Mouse (Mus musculus): ENCODE results near the gene Rimbp2. TPM values are rescaled to one million over a fixed set of nuclear protein-coding genes. Genes with fewer than 3 reads are reported as not detected.
A peak's percentile ranks its signal among the peaks of the same experiment; 100 is the strongest.

Rimbp2 gene
- 0.67 and 0.84 TPM in 2 replicates for polyA plus RNA-seq (2015; fragmentation: Nextera tagmentation; extraction: Ambion mirVana)

- Histone ChIP-seq H3K27me3 (replicated peaks; ENCODE audit: control insufficient read depth, insufficient read depth, low read length) (peaks cover 11% of the 10 kb centered on the region; the same call in 1 of the 2 replicates), H3K4me2 (ENCODE audit: low read depth, low read length) (peak within 1 kb of the TSS; percentile 47), H3K36me3 (ENCODE audit: control insufficient read depth, insufficient read depth, low read length) (no peaks in the 10 kb centered on the region), H3K27ac (ENCODE audit: low read length) (no peak within 1 kb of the TSS), H3K9me3 (ENCODE audit: control insufficient read depth, low read length) (no peaks in the 10 kb centered on the region), H3K9ac (ENCODE audit: low read depth, low read length) (peak within 1 kb of the TSS; percentile 4; the same call in 1 of the 2 replicates), H3K4me1 (ENCODE audit: control insufficient read depth, insufficient read depth, low read length) (peaks cover 4% of the 10 kb centered on the region; the same call in 1 of the 2 replicates), H3K4me3 (ENCODE audit: low read length) (peak within 1 kb of the TSS; percentile 35)
- WGBS: 12% methylated on average over 17 of the region's 17 CpGs
- ATAC-seq: 0 out of 2 replicates have a peak, but pooled peaks have one; percentile 31
Observed at GRCm38 (mm10) chr5:128953278-128954070, at the start of gene Rimbp2. Gene Rimbp2, minus strand, starts transcription at chr5:128953486.

DNA sequence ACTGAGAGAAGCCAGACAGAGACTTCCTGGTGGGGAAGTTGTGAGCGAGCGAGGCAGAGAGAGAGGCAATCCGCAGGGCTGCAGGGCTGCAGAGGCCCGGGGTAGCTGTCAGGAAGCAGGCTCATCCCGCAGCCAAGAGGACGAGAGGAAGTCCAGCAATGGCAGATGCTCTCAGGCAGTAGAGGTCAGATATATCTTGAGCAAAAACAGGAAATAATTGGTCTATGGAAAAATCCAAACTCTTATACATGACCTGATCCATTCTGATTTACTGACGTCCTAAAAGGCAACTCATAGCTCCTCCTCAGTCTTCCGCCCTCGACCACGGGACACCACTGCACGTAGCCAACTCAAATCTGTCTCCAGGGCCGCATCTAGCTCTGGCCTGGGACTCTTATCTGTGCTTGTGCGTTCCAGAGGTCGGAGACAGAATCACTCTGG, 49.3 kb upstream of the Rimbp2 start:
- ATAC-seq: peak; percentile 58
- Histone ChIP-seq H3K9ac (ENCODE audit: low read depth, low read length) (0 out of 2 replicates have a peak overlapping the region, but pooled peaks have one; percentile 43), H3K4me3 (ENCODE audit: low read length) (no peak overlapping the region), H3K4me1 (ENCODE audit: control insufficient read depth, insufficient read depth, low read length) (peaks cover 19% of the 10 kb centered on the region), H3K9me3 (ENCODE audit: control insufficient read depth, low read length) (no peaks in the 10 kb centered on the region), H3K4me2 (ENCODE audit: low read depth, low read length) (no peak overlapping the region), H3K27me3 (replicated peaks; ENCODE audit: control insufficient read depth, insufficient read depth, low read length) (no peaks in the 10 kb centered on the region), H3K36me3 (ENCODE audit: control insufficient read depth, insufficient read depth, low read length) (no peaks in the 10 kb centered on the region), H3K27ac (ENCODE audit: low read length) (peak overlapping the region; percentile 45)
- WGBS: 40% methylated on average over 14 of the region's 14 CpGs

- H3K36me3 ChIP-seq (ENCODE audit: control insufficient read depth, insufficient read depth, low read length): no peaks in the 10 kb centered on the region
- 0 out of 2 replicates have a peak, but pooled peaks have one; percentile 45 for ATAC-seq
- H3K27ac ChIP-seq (ENCODE audit: low read length): no peak overlapping the region
- H3K27me3 ChIP-seq (replicated peaks; ENCODE audit: control insufficient read depth, insufficient read depth, low read length): no peaks in the 10 kb centered on the region
- H3K9me3 ChIP-seq (ENCODE audit: control insufficient read depth, low read length): no peaks in the 10 kb centered on the region
- H3K4me1 ChIP-seq (ENCODE audit: control insufficient read depth, insufficient read depth, low read length): peaks cover 10% of the 10 kb centered on the region
- no peak overlapping the region for H3K4me3 ChIP-seq (ENCODE audit: low read length)
- 53% methylated on average over 8 of the region's 8 CpGs for WGBS
- no peak overlapping the region for H3K4me2 ChIP-seq (ENCODE audit: low read depth, low read length)
- peak overlapping the region; percentile 6; the same call in 1 of the 2 replicates for H3K9ac ChIP-seq (ENCODE audit: low read depth, low read length)
Observed at GRCm38 (mm10) chr5:129000706-129001468, 47.6 kb upstream of the Rimbp2 start.

- no peak for ATAC-seq
- H3K27me3 ChIP-seq (replicated peaks; ENCODE audit: control insufficient read depth, insufficient read depth, low read length): no peaks in the 10 kb centered on the region
- no peaks in the 10 kb centered on the region; the same call in 1 of the 2 replicates for H3K36me3 ChIP-seq (ENCODE audit: control insufficient read depth, insufficient read depth, low read length)
- no peak overlapping the region for H3K4me3 ChIP-seq (ENCODE audit: low read length)
- no peak overlapping the region for H3K27ac ChIP-seq (ENCODE audit: low read length)
- H3K4me2 ChIP-seq (ENCODE audit: low read depth, low read length): no peak overlapping the region
- no peaks in the 10 kb centered on the region for H3K4me1 ChIP-seq (ENCODE audit: control insufficient read depth, insufficient read depth, low read length)
- WGBS: 75% methylated on average over 19 of the region's 19 CpGs
- H3K9ac ChIP-seq (ENCODE audit: low read depth, low read length): no peak overlapping the region
- no peaks in the 10 kb centered on the region for H3K9me3 ChIP-seq (ENCODE audit: control insufficient read depth, low read length)
Observed at GRCm38 (mm10) chr5:128987141-128987954, 34.1 kb upstream of the Rimbp2 start.

GRCm38 (mm10) chr5:128985946-128986345, 32.7 kb upstream of the Rimbp2 start:
- Histone ChIP-seq H3K27me3 (replicated peaks; ENCODE audit: control insufficient read depth, insufficient read depth, low read length) (no peaks in the 10 kb centered on the region), H3K27ac (ENCODE audit: low read length) (no peak overlapping the region), H3K4me3 (ENCODE audit: low read length) (no peak overlapping the region), H3K4me1 (ENCODE audit: control insufficient read depth, insufficient read depth, low read length) (no peaks in the 10 kb centered on the region), H3K4me2 (ENCODE audit: low read depth, low read length) (no peak overlapping the region), H3K9me3 (ENCODE audit: control insufficient read depth, low read length) (no peaks in the 10 kb centered on the region), H3K9ac (ENCODE audit: low read depth, low read length) (no peak overlapping the region), H3K36me3 (ENCODE audit: control insufficient read depth, insufficient read depth, low read length) (no peaks in the 10 kb centered on the region; the same call in 1 of the 2 replicates)
- 91% methylated on average over 13 of the region's 13 CpGs for WGBS
- no peak for ATAC-seq

GRCm38 (mm10) chr5:128984536-128984935, 31.2 kb upstream of the Rimbp2 start:
- H3K9ac ChIP-seq (ENCODE audit: low read depth, low read length): no peak overlapping the region
- no peaks in the 10 kb centered on the region for H3K4me1 ChIP-seq (ENCODE audit: control insufficient read depth, insufficient read depth, low read length)
- H3K4me3 ChIP-seq (ENCODE audit: low read length): no peak overlapping the region
- no peak overlapping the region for H3K4me2 ChIP-seq (ENCODE audit: low read depth, low read length)
- ATAC-seq: no peak
- H3K9me3 ChIP-seq (ENCODE audit: control insufficient read depth, low read length): no peaks in the 10 kb centered on the region
- H3K36me3 ChIP-seq (ENCODE audit: control insufficient read depth, insufficient read depth, low read length): no peaks in the 10 kb centered on the region; the same call in 1 of the 2 replicates
- H3K27me3 ChIP-seq (replicated peaks; ENCODE audit: control insufficient read depth, insufficient read depth, low read length): no peaks in the 10 kb centered on the region
- WGBS: 87% methylated on average over 6 of the region's 6 CpGs
- H3K27ac ChIP-seq (ENCODE audit: low read length): no peak overlapping the region

- Histone ChIP-seq H3K27ac (ENCODE audit: low read length) (no peak overlapping the region), H3K9me3 (ENCODE audit: control insufficient read depth, low read length) (no peaks in the 10 kb centered on the region), H3K27me3 (replicated peaks; ENCODE audit: control insufficient read depth, insufficient read depth, low read length) (no peaks in the 10 kb centered on the region), H3K4me1 (ENCODE audit: control insufficient read depth, insufficient read depth, low read length) (no peaks in the 10 kb centered on the region), H3K4me2 (ENCODE audit: low read depth, low read length) (no peak overlapping the region), H3K9ac (ENCODE audit: low read depth, low read length) (no peak overlapping the region), H3K4me3 (ENCODE audit: low read length) (no peak overlapping the region), H3K36me3 (ENCODE audit: control insufficient read depth, insufficient read depth, low read length) (no peaks in the 10 kb centered on the region; the same call in 1 of the 2 replicates)
- 23% methylated on average over 12 of the region's 12 CpGs for WGBS
- ATAC-seq: peak; percentile 86; the same call in 1 of the 2 replicates
Observed at GRCm38 (mm10) chr5:128981607-128982006, 28.3 kb upstream of the Rimbp2 start.

GRCm38 (mm10) chr5:128980857-128981256, 27.6 kb upstream of the Rimbp2 start:
- Histone ChIP-seq H3K9ac (ENCODE audit: low read depth, low read length) (no peak overlapping the region), H3K4me3 (ENCODE audit: low read length) (no peak overlapping the region), H3K27ac (ENCODE audit: low read length) (no peak overlapping the region), H3K4me2 (ENCODE audit: low read depth, low read length) (no peak overlapping the region), H3K36me3 (ENCODE audit: control insufficient read depth, insufficient read depth, low read length) (no peaks in the 10 kb centered on the region; the same call in 1 of the 2 replicates), H3K4me1 (ENCODE audit: control insufficient read depth, insufficient read depth, low read length) (no peaks in the 10 kb centered on the region), H3K27me3 (replicated peaks; ENCODE audit: control insufficient read depth, insufficient read depth, low read length) (no peaks in the 10 kb centered on the region), H3K9me3 (ENCODE audit: control insufficient read depth, low read length) (no peaks in the 10 kb centered on the region)
- ATAC-seq: no peak
- WGBS: 70% methylated on average over 7 of the region's 7 CpGs
